Mouse (Mus musculus) erythroblast, embryonic 14.5 days (primary cell): ENCODE measurements around the gene Slc4a3.

ENCODE experiments used
- GATA1 ChIP-seq: IDR thresholded peaks from 2 replicates; pipeline ENCODE4 v1.6.1; 2012; ENCODE audit warnings: low read length, inconsistent platforms, mixed read lengths
- TAL1 ChIP-seq: IDR thresholded peaks from 3 replicates; pipeline ENCODE4 v1.6.1; 2012; ENCODE audit warnings: low read length, inconsistent platforms, mixed read lengths

- TF ChIP-seq GATA1: no peak
- no peak for TF ChIP-seq TAL1
These were observed 43.9 kb downstream of the Slc4a3 start for GRCm38 (mm10) chr1:75589983-75590382.
